22 mouse cellular contexts compared by ENCODE assay signal in the genomic region with DNA sequence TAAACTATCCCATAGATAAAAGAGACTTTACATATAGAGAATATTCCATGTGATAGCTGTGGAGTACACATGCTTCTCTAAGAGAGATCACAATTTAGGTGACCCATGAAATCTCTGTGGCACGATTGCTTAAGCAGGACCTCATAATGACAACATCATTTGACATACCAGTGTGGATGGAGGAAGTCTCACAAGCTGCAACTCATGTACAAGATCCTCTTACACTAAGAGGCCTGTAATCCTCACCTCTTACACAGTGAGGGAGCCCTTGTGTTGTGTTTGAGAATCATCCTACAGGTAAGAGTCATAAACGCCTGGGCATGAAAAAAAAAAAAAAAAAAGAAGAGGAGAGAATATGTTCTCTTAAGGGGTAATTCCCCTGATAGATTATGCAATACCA.
"Had no signal": no experiment of that assay in that cellular context is flagged by ENCODE, and none has a peak within 500 bp of the region (broad histone marks: within the 10 kb centered on the region; RNA-seq: fewer than 3 reads in every experiment).

No protein-coding gene starts in this region.

- DNase-seq: cerebellum, adult 18-20 months; cerebellum, adult 2 months; cerebellum, adult 8-10 months; cerebellum, adult 9-10 months; cerebellum, adult 9-11 months; cerebellum, postnatal 10 days; cerebellum, postnatal 14 days; cerebellum, postnatal 25 days; cerebellum, postnatal 36 days; embryo, embryonic 11 days; forebrain, postnatal 0 days; gastrocnemius, adult 2 months; gastrocnemius, postnatal 10 days; gastrocnemius, postnatal 14 days; gastrocnemius, postnatal 36 days; heart, adult 11 months; heart, adult 18-20 months; heart, adult 2 months had no signal

- ATAC-seq: forebrain, embryonic 13.5 days; forebrain, embryonic 14.5 days; forebrain, embryonic 15.5 days; forebrain, embryonic 16.5 days; forebrain, postnatal 0 days had no signal
